8 mouse cellular contexts compared by ENCODE assay signal in the genomic region with DNA sequence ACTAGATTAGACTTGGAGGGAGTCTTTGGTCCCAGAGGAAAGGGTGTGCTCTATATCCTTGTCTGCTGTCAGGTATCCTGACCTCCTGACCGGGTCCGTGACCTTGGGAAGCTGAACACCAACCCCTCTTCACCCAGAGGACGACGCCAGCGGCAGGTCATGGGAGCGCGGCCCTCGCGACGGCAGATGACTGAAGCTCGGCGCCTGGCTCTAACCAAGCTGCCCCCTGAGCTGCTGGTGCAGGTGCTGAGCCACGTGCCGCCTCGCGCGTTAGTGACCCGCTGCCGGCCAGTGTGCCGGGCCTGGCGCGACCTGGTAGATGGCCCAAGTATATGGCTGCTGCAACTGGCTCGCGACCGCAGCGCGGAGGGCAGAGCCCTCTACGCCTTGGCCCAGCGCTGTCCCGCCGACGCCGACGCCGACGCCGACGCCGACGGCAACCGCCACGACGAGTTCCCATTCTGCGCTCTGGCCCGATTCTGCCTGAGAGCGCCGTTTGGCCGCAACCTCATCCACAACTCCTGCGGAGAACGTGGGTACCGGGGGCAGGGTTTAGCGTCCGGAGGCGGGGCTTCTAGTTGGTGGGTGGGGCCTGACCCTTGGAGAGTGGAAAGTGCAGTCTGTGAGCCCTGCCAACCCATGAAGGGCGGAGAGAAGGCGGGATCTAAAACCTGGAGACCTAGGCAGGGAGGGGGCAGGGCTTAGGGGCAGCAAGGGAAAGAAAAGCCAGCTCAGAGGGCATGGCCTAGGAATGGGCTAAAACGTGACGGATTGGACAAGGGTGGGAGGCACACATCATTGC. TPM values are rescaled to one million over a fixed set of nuclear protein-coding genes. Genes with fewer than 3 reads are reported as not detected.
DNase-seq lines count a peak whose midpoint lies in the region; ATAC-seq lines count a peak whose summit lies in the region.

No protein-coding gene starts in this region.

- H3K4me1 ChIP-seq in intestine, embryonic 14.5 days (replicated peaks; ENCODE audit: control insufficient read depth, insufficient read depth, low read length) = no peaks in the 10 kb centered on the region
- peaks cover 19% of the 10 kb centered on the region for H3K4me1 ChIP-seq in liver, embryonic 13.5 days (replicated peaks)

- H3K4me3 ChIP-seq in intestine, embryonic 14.5 days (ENCODE audit: low read depth, low read length) = peak overlapping the region; percentile 37
- H3K4me3 ChIP-seq in liver, embryonic 13.5 days (replicated peaks) = peak overlapping the region; percentile 59

- H3K4me2 ChIP-seq in intestine, embryonic 14.5 days (ENCODE audit: low read length) = peak overlapping the region; percentile 70
- H3K4me2 ChIP-seq in liver, embryonic 13.5 days = peak overlapping the region; percentile 85

- H3K9me3 ChIP-seq in intestine, embryonic 14.5 days (ENCODE audit: control insufficient read depth, low read length) = no peaks in the 10 kb centered on the region
- H3K9me3 ChIP-seq in liver, embryonic 13.5 days (replicated peaks) = 0 out of 2 replicates have a peak, but pooled peaks cover 4% of the 10 kb centered on the region

- H3K9ac ChIP-seq in intestine, embryonic 14.5 days (ENCODE audit: low read length) = peak overlapping the region; percentile 33
- H3K9ac ChIP-seq in liver, embryonic 13.5 days = peak overlapping the region; percentile 51

- 3% methylated on average over 58 of the region's 58 CpGs for WGBS in intestine, embryonic 14.5 days
- 5% methylated on average over 58 of the region's 58 CpGs for WGBS in liver, embryonic 13.5 days (ENCODE audit: insufficient replicate concordance)

- 0 out of 2 replicates have a peak, but pooled peaks cover 2% of the 10 kb centered on the region for H3K36me3 ChIP-seq in intestine, embryonic 14.5 days (ENCODE audit: control insufficient read depth, insufficient read depth, low read length)
- H3K36me3 ChIP-seq in liver, embryonic 13.5 days = peaks cover under 1% of the 10 kb centered on the region; the same call in 1 of the 2 replicates

- no peaks in the 10 kb centered on the region for H3K27me3 ChIP-seq in intestine, embryonic 14.5 days (replicated peaks; ENCODE audit: control insufficient read depth, insufficient read depth, low read length)
- peaks cover 12% of the 10 kb centered on the region for H3K27me3 ChIP-seq in liver, embryonic 13.5 days

- peak; percentile 97 for ATAC-seq in granulocyte monocyte progenitor cell, adult 5-6 weeks (replicated peaks; ENCODE audit: poor library complexity, severe bottlenecking)
- ATAC-seq in intestine, embryonic 14.5 days (replicated peaks; ENCODE audit: low FRiP score, low TSS enrichment, low read depth) = peak; percentile 85
- ATAC-seq in liver, embryonic 13.5 days (ENCODE audit: low read depth) = peak; percentile 91

- no peak overlapping the region for H3K27ac ChIP-seq in intestine, embryonic 14.5 days (ENCODE audit: low read depth)
- no peak overlapping the region for H3K27ac ChIP-seq in liver, embryonic 13.5 days

- DNase-seq in right cerebral cortex, postnatal 14 days = peak; percentile 41
- DNase-seq in right cerebral cortex, postnatal 36 days (ENCODE audit: low spot score in 2 of 2) = no peak
- DNase-seq in embryo, embryonic 10.5 days (ENCODE audit: low spot score) = peak; percentile 95
- peak; percentile 88 for DNase-seq in intestine, embryonic 14.5 days (ENCODE audit: low spot score)
- DNase-seq in liver, embryonic 13.5 days = peak; percentile 84
- peak; percentile 33 to 55 for DNase-seq in natural killer cell, adult 2 months (ENCODE audit: low spot score in 2 of 2)
- peak; percentile 86 for DNase-seq in testis, postnatal 10 days (ENCODE audit: low spot score)

RNA-seq across cellular contexts. Expression of gene Mrps12, which starts 9.1 kb away (rescaled TPM):
- total RNA-seq in granulocyte monocyte progenitor cell, adult 5-6 weeks (2014; fragmentation: Nextera tagmentation) = 125 and 177 TPM in 2 replicates
- 33.2 and 41.8 TPM in 2 replicates for total RNA-seq in granulocyte monocyte progenitor cell, adult 5-6 weeks (2017)
- polyA plus RNA-seq in intestine, embryonic 14.5 days (2014; fragmentation: Nextera tagmentation; extraction: Ambion mirVana) = 152 and 157 TPM in 2 replicates
- polyA plus RNA-seq in liver, embryonic 13.5 days (2015; fragmentation: Nextera tagmentation; extraction: Ambion mirVana) = 106 and 112 TPM in 2 replicates

RNA-seq across cellular contexts. Expression of gene Sars2, which starts 9.2 kb away (rescaled TPM):
- total RNA-seq in granulocyte monocyte progenitor cell, adult 5-6 weeks (2014; fragmentation: Nextera tagmentation) = 19.6 and 21.6 TPM in 2 replicates
- total RNA-seq in granulocyte monocyte progenitor cell, adult 5-6 weeks (2017) = 10.4 and 12.4 TPM in 2 replicates
- 27.1 and 30.2 TPM in 2 replicates for polyA plus RNA-seq in intestine, embryonic 14.5 days (2014; fragmentation: Nextera tagmentation; extraction: Ambion mirVana)
- polyA plus RNA-seq in liver, embryonic 13.5 days (2015; fragmentation: Nextera tagmentation; extraction: Ambion mirVana) = 16.3 and 17.0 TPM in 2 replicates

RNA-seq across cellular contexts. Expression of gene Fbxo17, which starts 15.9 kb away (rescaled TPM):
- 1.3 and 3.3 TPM in 2 replicates for total RNA-seq in granulocyte monocyte progenitor cell, adult 5-6 weeks (2014; fragmentation: Nextera tagmentation)
- total RNA-seq in granulocyte monocyte progenitor cell, adult 5-6 weeks (2017) = 1.3 and 2.1 TPM in 2 replicates
- polyA plus RNA-seq in intestine, embryonic 14.5 days (2014; fragmentation: Nextera tagmentation; extraction: Ambion mirVana) = 6.2 and 7.6 TPM in 2 replicates
- 1.4 and 1.8 TPM in 2 replicates for polyA plus RNA-seq in liver, embryonic 13.5 days (2015; fragmentation: Nextera tagmentation; extraction: Ambion mirVana)

RNA-seq across cellular contexts. Expression of gene Ccer2, which starts 23.4 kb away (rescaled TPM):
- not detected in 2 replicates for total RNA-seq in granulocyte monocyte progenitor cell, adult 5-6 weeks (2014; fragmentation: Nextera tagmentation)
- total RNA-seq in granulocyte monocyte progenitor cell, adult 5-6 weeks (2017) = not detected in 2 replicates
- polyA plus RNA-seq in intestine, embryonic 14.5 days (2014; fragmentation: Nextera tagmentation; extraction: Ambion mirVana) = not detected in 2 replicates
- polyA plus RNA-seq in liver, embryonic 13.5 days (2015; fragmentation: Nextera tagmentation; extraction: Ambion mirVana) = not detected in 2 replicates

RNA-seq across cellular contexts. Expression of gene Sirt2, which starts 34.0 kb away (rescaled TPM):
- 49.5 and 50.5 TPM in 2 replicates for total RNA-seq in granulocyte monocyte progenitor cell, adult 5-6 weeks (2014; fragmentation: Nextera tagmentation)
- 13.9 and 28.8 TPM in 2 replicates for total RNA-seq in granulocyte monocyte progenitor cell, adult 5-6 weeks (2017)
- 56.8 and 60.1 TPM in 2 replicates for polyA plus RNA-seq in intestine, embryonic 14.5 days (2014; fragmentation: Nextera tagmentation; extraction: Ambion mirVana)
- 25.1 and 28.4 TPM in 2 replicates for polyA plus RNA-seq in liver, embryonic 13.5 days (2015; fragmentation: Nextera tagmentation; extraction: Ambion mirVana)

Comparison
In these comparisons a context has a peak if more than half of its experiments do, and no peak if none do; other contexts are left out.
1. DNase-seq: peak in right cerebral cortex, postnatal 14 days (single experiment), embryo, embryonic 10.5 days (single experiment), intestine, embryonic 14.5 days (single experiment), liver, embryonic 13.5 days (single experiment), natural killer cell, adult 2 months (2 of 2) and testis, postnatal 10 days (single experiment); none in right cerebral cortex, postnatal 36 days (0 of 2).
2. Peak in every context shown above with its lines, with median percentiles within 50 percentile points of each other: ATAC-seq.